Mouse (Mus musculus) midbrain, embryonic 14.5 days (tissue): ENCODE measurements at regions not wholly inside any gene's neighbourhood (a gene's known extent, or its start where the extent isn't known, plus 50 kb on each side); places are given as distances from the start of the nearest gene placed in this dataset.
"Not testable (repeated sequence)": the region's sequence is repeated elsewhere in the genome, so short reads cannot be mapped to it uniquely, and the experiment has no call there.

Experiments
- ATAC-seq: fragments of 200-750 bp; cut with Nextera tagmentation; 2 replicates; pipeline ENCODE4 v1.8.0; 2017; ENCODE audit warnings: moderate number of reproducible peaks, moderate library complexity; ENCODE audit not compliant: low FRiP score, low TSS enrichment
- DNase-seq: peaks from one replicate; pipeline ENCODE4 v3.0.0-alpha.2; 2015
- H3K27ac ChIP-seq: fragments of 300-500 bp; sonication (generic); replicated peaks from 2 replicates; pipeline ENCODE4 v1.5.1; 2014; ENCODE audit warnings: mild to moderate bottlenecking, low read depth, low read length, moderate library complexity
- H3K27me3 ChIP-seq: fragments of 300-500 bp; sonication (generic); 2 replicates; pipeline ENCODE4 v1.6.1; 2014; ENCODE audit warnings: low read length, control low read depth, mixed read lengths; ENCODE audit not compliant: control insufficient read depth, insufficient read depth
- H3K36me3 ChIP-seq: fragments of 300-500 bp; sonication (generic); 2 replicates; pipeline ENCODE4 v1.6.1; 2014; ENCODE audit warnings: low read length, control low read depth; ENCODE audit not compliant: control insufficient read depth, insufficient read depth
- H3K4me1 ChIP-seq: fragments of 300-500 bp; sonication (generic); 2 replicates; pipeline ENCODE4 v1.6.1; 2014; ENCODE audit warnings: mild to moderate bottlenecking, antibody characterized with exemption, low read length, control low read depth; ENCODE audit not compliant: control insufficient read depth, insufficient read depth
- H3K4me2 ChIP-seq: fragments of 300-500 bp; sonication (generic); 2 replicates; pipeline ENCODE4 v1.6.1; 2014; ENCODE audit warnings: mild to moderate bottlenecking, low read length, moderate library complexity
- H3K4me3 ChIP-seq: fragments of 300-500 bp; sonication (generic); replicated peaks from 2 replicates; pipeline ENCODE4 v1.5.1; 2014; ENCODE audit warnings: low read depth, low read length
- H3K9ac ChIP-seq: fragments of 300-500 bp; sonication (generic); replicated peaks from 2 replicates; pipeline ENCODE4 v1.6.1; 2014; ENCODE audit warnings: mild to moderate bottlenecking, low read length, moderate library complexity
- H3K9me3 ChIP-seq: fragments of 300-500 bp; sonication (generic); 2 replicates; pipeline ENCODE4 v1.6.1; 2016; ENCODE audit warnings: low read length, control low read depth, mixed read lengths; ENCODE audit not compliant: control insufficient read depth
- WGBS: fragments of 180-500 bp; shearing (Covaris S2); extraction: QIAGEN DNeasy Blood & Tissue Kit; methylation state at CpG from one replicate; pipeline ENCODE4 v1.1.7; 2014; 5-methylcytosine and 5-hydroxymethylcytosine counted together

DNA sequence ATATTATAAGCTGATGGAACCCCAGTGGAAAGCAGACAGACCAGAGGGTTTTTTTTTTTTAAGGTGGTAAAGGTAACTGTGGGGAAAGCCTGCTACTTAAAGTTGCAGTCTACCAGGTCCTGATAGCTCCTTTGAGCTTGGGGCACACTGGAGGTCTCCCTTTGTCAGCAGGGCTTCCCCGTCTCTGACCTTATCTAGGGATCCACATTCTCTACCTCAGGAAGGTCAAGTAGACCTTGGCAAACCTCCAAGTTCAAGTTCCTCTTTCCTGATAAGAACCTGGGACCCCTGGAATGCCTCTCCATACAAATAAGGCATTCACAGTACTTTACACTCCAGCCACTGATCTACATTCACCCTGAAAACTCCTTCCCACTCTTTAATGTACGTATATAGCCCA, 171.1 kb upstream of the 2610301B20Rik start:
- 79% methylated on average over 2 of the region's 2 CpGs for WGBS
- ATAC-seq = no peak

GRCm38 (mm10) chr4:10707016-10707657, 167.2 kb upstream of the 2610301B20Rik start:
- WGBS = 85% methylated on average over 7 of the region's 7 CpGs
- Histone ChIP-seq H3K4me2 (no peak overlapping the region), H3K9me3 (no peaks in the 10 kb centered on the region), H3K27ac (no peak overlapping the region), H3K4me3 (no peak overlapping the region), H3K36me3 (no peaks in the 10 kb centered on the region), H3K9ac (no peak overlapping the region), H3K4me1 (no peaks in the 10 kb centered on the region), H3K27me3 (no peaks in the 10 kb centered on the region)
- DNase-seq (no peak), ATAC-seq (no peak)

More for the DNA sequence above, 171.1 kb upstream of the 2610301B20Rik start:
- H3K27ac ChIP-seq = no peak overlapping the region
- no peak for DNase-seq
- H3K4me3 ChIP-seq = no peak overlapping the region
- no peak overlapping the region for H3K4me2 ChIP-seq
- no peaks in the 10 kb centered on the region for H3K9me3 ChIP-seq
- H3K36me3 ChIP-seq = no peaks in the 10 kb centered on the region
- H3K27me3 ChIP-seq = no peaks in the 10 kb centered on the region
- no peak overlapping the region for H3K9ac ChIP-seq
- H3K4me1 ChIP-seq = no peaks in the 10 kb centered on the region

- Histone ChIP-seq H3K4me1 (no peaks in the 10 kb centered on the region), H3K9me3 (no peaks in the 10 kb centered on the region), H3K27me3 (no peaks in the 10 kb centered on the region), H3K4me2 (no peak overlapping the region), H3K36me3 (no peaks in the 10 kb centered on the region), H3K4me3 (no peak overlapping the region), H3K27ac (no peak overlapping the region), H3K9ac (no peak overlapping the region)
- peak; percentile 44 for DNase-seq
- WGBS = 46% methylated on average over 2 of the region's 2 CpGs
- no peak for ATAC-seq
These were observed 166.6 kb upstream of the 2610301B20Rik start for GRCm38 (mm10) chr4:10707658-10708056.

DNA sequence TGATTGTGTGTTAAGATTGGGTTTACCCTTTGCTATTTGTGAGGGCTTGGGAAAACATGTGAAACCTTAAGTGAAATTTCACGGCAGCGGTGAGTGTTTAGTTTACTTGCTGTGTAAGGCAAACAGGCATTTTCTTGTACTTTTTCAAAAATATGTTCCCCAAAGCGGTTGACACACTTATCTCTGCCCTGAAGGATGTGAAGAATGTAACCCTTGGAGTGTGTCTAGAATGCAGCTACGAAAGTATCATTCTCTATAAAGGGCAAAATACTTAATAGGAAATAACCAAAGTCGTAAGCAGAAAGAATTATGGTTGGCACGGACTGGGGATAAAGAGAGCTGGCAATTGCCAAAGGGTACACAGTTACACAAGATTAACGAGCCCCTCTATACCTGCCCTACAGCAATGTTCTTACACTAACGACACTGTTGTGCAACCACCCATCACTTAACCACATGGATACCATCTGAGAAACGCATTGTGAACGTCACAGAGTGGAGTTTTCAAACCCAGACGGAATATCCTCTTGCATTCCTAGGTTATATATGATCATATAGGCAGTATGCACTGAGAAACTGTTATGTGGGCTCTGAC, 162.3 kb upstream of the 2610301B20Rik start:
- Histone ChIP-seq H3K27ac (no peak overlapping the region), H3K36me3 (no peaks in the 10 kb centered on the region), H3K9me3 (no peaks in the 10 kb centered on the region), H3K9ac (no peak overlapping the region), H3K4me3 (no peak overlapping the region), H3K4me1 (no peaks in the 10 kb centered on the region), H3K4me2 (no peak overlapping the region), H3K27me3 (no peaks in the 10 kb centered on the region)
- ATAC-seq (no peak), DNase-seq (no peak)
- 80% methylated on average over 11 of the region's 11 CpGs for WGBS

- no peaks in the 10 kb centered on the region for H3K4me1 ChIP-seq
- H3K9me3 ChIP-seq = no peaks in the 10 kb centered on the region
- ATAC-seq (no peak), DNase-seq (no peak)
- no peak overlapping the region for H3K4me3 ChIP-seq
- H3K27me3 ChIP-seq = no peaks in the 10 kb centered on the region
- no peaks in the 10 kb centered on the region for H3K36me3 ChIP-seq
- 79% methylated on average over 4 of the region's 4 CpGs for WGBS
- no peak overlapping the region for H3K4me2 ChIP-seq
- no peak overlapping the region for H3K9ac ChIP-seq
- H3K27ac ChIP-seq = no peak overlapping the region
These were observed 151.0 kb upstream of the 2610301B20Rik start for GRCm38 (mm10) chr4:10723341-10723740.

DNA sequence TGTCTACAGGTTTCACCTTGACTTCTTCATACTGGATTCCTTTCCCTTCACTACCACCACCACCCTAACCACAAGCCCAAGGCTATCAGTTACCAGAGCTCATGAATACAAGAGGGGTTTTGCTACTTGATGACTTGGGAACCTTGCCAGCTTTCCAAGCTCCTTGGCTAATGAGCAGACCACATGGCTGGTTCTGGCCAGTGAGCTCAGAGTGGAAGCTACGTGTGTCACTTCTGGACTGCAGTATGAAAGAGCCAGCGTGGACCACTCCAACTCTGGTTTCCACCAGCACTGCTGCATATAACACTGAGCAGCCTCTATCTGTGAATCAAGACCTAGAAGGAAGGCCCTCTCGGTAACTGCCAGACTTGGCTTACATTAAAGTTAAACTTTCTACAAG, 146.4 kb upstream of the 2610301B20Rik start:
- H3K27ac ChIP-seq = no peak overlapping the region
- ATAC-seq (no peak), DNase-seq (no peak)
- H3K4me3 ChIP-seq = no peak overlapping the region
- H3K36me3 ChIP-seq = no peaks in the 10 kb centered on the region
- H3K27me3 ChIP-seq = no peaks in the 10 kb centered on the region
- WGBS = 93% methylated on average over 3 of the region's 3 CpGs
- no peaks in the 10 kb centered on the region for H3K4me1 ChIP-seq
- no peak overlapping the region for H3K9ac ChIP-seq
- no peaks in the 10 kb centered on the region for H3K9me3 ChIP-seq
- H3K4me2 ChIP-seq = no peak overlapping the region

DNA sequence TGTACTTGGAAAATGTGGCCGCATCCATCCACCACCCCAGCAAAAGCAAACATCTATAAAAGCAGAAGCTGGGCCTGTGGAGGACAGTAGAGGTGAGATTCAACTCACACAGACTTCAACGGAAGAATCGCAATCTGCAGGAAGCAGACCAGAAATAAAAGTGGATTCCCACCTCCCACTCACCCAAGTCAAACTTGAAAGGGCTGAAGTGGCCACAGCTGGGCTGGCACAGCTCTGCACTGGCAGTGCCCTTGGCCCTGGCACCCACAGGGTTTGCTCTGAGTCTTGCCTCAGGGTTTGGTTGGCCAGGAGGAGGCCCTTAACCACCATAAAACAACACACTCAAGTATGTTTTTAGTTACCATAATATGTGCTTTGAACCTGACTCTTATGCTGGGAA, 129.1 kb upstream of the 2610301B20Rik start:
- H3K9me3 ChIP-seq = no peaks in the 10 kb centered on the region
- H3K27me3 ChIP-seq = no peaks in the 10 kb centered on the region
- no peak for ATAC-seq
- H3K36me3 ChIP-seq = no peaks in the 10 kb centered on the region
- H3K27ac ChIP-seq = no peak overlapping the region
- H3K9ac ChIP-seq = no peak overlapping the region
- no peak overlapping the region for H3K4me2 ChIP-seq
- WGBS = 93% methylated on average over 3 of the region's 3 CpGs
- no peak overlapping the region for H3K4me3 ChIP-seq
- H3K4me1 ChIP-seq = no peaks in the 10 kb centered on the region
- no peak for DNase-seq

- Histone ChIP-seq H3K9ac (no peak overlapping the region), H3K4me1 (0 out of 2 replicates have a peak, but pooled peaks cover 2% of the 10 kb centered on the region), H3K27me3 (no peaks in the 10 kb centered on the region), H3K4me3 (no peak overlapping the region), H3K27ac (no peak overlapping the region), H3K4me2 (no peak overlapping the region), H3K9me3 (no peaks in the 10 kb centered on the region), H3K36me3 (no peaks in the 10 kb centered on the region)
- WGBS = 95% methylated on average over 8 of the region's 8 CpGs
- ATAC-seq (no peak), DNase-seq (no peak)
These were observed 125.5 kb upstream of the 2610301B20Rik start for GRCm38 (mm10) chr4:10748816-10749215.

DNA sequence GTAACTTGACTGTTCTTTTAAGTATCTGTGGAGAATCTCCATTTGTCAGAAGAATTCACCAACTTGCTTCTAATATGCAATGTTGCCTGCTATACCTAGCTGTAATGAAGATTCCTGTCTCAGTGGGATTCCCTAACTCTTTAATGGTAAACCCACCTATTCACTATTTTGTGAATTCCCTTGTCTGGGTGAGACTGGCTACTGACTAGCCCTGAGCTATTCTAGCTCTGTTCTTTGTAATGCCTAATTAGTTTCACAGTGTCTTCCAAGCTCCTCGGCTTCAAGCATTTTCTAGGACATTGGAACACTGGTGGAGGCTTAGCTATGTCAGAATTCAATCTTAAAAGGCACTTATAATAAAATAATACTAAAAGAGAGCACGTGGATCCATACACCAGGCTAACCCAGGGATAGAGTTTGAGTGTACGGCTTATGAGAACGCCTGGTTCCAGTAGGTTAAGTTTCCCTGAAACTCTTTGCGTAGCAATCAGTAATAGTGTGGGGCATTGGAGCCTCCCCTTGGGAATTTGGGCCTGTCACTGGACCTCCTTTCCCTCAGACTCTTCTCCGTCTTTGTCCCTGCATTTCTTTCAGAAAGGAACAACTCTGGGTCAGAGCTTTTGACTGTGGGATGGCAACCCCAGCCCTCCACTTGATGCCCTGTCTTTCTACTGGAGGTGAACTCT, 123.8 kb upstream of the 2610301B20Rik start:
- not testable (repeated sequence) for H3K4me3 ChIP-seq, H3K4me2 ChIP-seq, H3K27me3 ChIP-seq, H3K27ac ChIP-seq, ATAC-seq, H3K36me3 ChIP-seq, H3K9me3 ChIP-seq, H3K4me1 ChIP-seq, H3K9ac ChIP-seq
- DNase-seq = peak; percentile 19
- 52% methylated on average over 6 of the region's 6 CpGs for WGBS
